Mouse (Mus musculus): ENCODE data around the gene Dnajb2. TPM values are rescaled to one million over a fixed set of nuclear protein-coding genes. Genes with fewer than 3 reads are reported as not detected.
A peak's percentile ranks its signal among the peaks of the same experiment; 100 is the strongest.

The Dnajb2 gene
- polyA plus RNA-seq, 1 experiment from 2014 or later, result 45.4 TPM

DNA sequence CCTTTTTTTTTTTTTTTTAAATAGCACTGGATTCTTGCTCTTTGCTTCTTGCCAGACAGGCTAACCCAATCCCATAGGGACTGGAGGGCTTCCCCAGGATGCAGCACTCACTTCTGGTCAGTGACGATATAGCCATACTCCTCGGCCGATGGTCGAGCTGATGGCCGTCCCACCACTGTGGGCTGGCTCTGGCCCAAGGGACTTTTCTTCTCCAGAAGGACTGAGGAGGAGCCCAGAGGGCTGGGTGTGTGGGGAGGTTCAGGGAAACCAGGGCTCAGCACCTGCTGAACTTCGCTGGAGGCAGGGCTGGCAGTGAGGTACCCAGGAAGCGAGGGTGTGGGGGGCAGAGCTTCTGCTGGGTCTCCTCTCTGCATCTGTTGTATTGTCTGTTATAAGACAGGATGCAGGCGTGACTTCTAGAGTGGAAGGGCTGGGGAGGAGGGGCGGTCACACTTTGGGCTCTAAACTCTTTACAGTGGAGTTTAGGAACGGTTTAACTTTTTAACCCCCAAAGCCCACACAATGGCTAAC, 19.4 kb downstream of the Dnajb2 start:
- Histone ChIP-seq H3K36me3 (no peaks in the 10 kb centered on the region), H3K27me3 (peaks cover 25% of the 10 kb centered on the region), H3K9me3 (no peaks in the 10 kb centered on the region), H3K27ac (no peak overlapping the region), H3K4me3 (no peak overlapping the region), H3K4me2 (replicated peaks) (no peak overlapping the region), H3K4me1 (peaks cover 8% of the 10 kb centered on the region), H3K9ac (no peak overlapping the region)
- ATAC-seq (ENCODE audit: low FRiP score, low read depth), result no peak
- 65% methylated on average over 10 of the region's 10 CpGs for WGBS

DNA sequence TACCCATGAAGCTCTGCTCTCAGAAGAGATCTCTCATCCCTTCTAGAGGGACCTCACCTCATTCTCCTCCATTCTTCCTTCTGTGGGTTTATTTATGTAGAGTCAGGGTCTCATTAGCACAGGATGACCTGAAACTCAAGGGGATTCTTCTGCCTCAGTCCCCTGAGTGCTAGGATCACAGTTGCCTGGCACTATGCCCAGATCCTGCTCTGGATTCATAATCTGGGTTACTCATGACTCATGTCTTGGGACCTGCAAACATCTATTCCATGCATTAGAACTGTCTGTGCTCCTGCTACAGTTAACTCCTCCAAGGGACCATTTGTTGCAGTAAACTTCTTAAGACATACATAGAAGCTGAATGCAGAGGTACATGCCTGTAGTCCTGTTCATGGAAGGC, 25.1 kb downstream of the Dnajb2 start:
- Histone ChIP-seq H3K4me2 (replicated peaks) (no peak overlapping the region), H3K27me3 (peaks cover 70% of the 10 kb centered on the region), H3K9ac (no peak overlapping the region), H3K4me3 (no peak overlapping the region), H3K9me3 (no peaks in the 10 kb centered on the region), H3K36me3 (no peaks in the 10 kb centered on the region), H3K4me1 (no peaks in the 10 kb centered on the region), H3K27ac (no peak overlapping the region)
- ATAC-seq (ENCODE audit: low FRiP score, low read depth), result no peak

DNA sequence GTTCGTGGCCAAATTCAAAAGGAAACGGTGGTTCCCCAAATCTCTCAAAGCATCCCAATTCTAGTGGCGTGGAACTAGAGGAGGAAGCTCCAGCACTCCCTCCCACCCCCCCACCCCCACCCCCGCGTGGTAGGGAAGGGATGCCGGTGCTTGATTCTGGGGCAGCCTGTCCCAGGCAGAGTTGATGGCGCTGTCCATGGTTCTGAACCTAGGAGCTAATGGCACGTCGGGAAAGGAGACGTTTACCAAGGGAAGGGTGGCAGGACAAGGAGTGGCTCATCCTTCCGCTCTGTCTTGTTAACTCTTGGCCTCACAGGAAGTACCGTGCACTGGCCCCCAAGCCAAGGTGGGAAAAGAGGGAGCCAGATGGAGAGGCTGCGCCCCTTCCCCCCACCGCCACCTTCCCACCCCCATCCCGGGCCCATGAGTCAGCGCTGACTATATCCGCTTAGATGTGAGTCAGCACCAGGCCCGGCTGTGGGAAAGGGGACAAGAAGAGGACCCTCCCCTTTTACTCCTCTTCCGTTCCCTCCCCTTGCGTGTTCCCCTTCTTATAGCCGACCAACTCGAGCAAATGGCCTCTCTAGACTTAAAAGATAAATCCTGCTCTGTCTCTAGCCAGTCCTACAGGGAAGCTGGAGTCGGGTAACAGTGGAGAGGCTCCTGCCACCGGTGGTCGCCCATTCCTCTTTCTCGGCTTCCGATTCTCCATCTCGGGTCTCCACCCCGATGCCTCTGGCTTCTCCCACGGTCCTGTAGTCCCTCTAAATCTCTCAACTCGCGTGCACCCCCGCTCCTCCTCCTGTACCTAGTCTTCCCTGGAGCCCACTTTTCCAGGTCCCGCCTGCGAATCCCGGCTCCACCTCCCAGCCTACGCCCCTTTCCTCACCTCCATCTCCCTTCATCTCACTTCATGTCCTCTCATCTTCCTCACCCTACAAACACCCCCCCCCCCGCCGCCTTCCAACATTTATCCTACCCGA, 27.1 kb downstream of the Dnajb2 start:
- no peak; the same call in 1 of the 2 replicates for ATAC-seq (ENCODE audit: low FRiP score, low read depth)
- Histone ChIP-seq H3K9ac (no peak overlapping the region), H3K9me3 (no peaks in the 10 kb centered on the region), H3K27me3 (peaks cover 74% of the 10 kb centered on the region), H3K4me1 (no peaks in the 10 kb centered on the region), H3K36me3 (no peaks in the 10 kb centered on the region), H3K4me2 (replicated peaks) (no peak overlapping the region), H3K27ac (no peak overlapping the region), H3K4me3 (no peak overlapping the region)
- 2% methylated on average over 38 of the region's 40 CpGs for WGBS

DNA sequence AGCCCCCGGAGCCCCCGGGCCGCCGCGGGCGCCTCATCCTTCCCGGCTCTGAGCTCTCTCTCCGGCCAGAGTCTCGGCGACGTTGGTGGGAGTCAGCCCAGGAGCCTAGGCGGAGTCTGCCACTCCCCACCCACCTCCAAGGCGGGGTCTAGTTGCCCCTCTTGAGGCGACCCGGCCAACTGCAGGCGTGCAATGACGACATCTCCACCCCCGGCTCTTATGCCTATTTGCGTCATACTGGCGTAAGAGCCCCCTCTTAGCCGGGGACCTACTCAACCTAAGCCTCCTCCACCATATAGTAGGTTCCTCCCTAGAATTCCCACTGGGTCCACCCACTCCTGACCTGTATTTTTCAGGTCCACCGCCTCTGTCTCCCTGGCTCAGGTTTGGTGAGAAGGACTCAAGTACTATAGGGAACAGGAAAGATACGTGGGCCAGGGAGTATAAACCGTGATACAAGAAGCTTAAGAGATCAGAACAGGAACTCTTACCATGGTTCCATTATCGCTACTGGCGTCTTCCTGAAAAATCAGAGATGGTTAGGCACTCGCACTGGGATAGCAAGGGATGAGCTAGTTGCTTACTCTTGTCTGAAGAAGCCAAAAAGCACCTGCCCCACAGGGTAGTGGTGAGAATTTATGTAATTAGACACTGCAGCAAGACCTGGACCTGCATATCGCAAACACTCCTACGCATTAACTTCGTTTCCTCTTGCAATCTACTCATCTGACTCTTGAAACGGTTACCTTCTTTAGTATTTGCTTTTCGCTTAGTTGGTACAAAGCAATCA, 28.1 kb downstream of the Dnajb2 start, which contains the start of gene Ptprn:
Ptprn (minus strand) TSS at position 412 of the 790 bp plus-strand sequence.
- Histone ChIP-seq H3K9me3 (no peaks in the 10 kb centered on the region), H3K4me2 (replicated peaks) (0 out of 2 replicates have a peak within 1 kb of the TSS, but pooled peaks have one; percentile 14), H3K4me3 (no peak within 1 kb of the TSS), H3K36me3 (no peaks in the 10 kb centered on the region), H3K27ac (no peak within 1 kb of the TSS), H3K4me1 (no peaks in the 10 kb centered on the region), H3K9ac (no peak within 1 kb of the TSS), H3K27me3 (peaks cover 80% of the 10 kb centered on the region)
- ATAC-seq (ENCODE audit: low FRiP score, low read depth), result no peak
- 10% methylated on average over 31 of the region's 32 CpGs for WGBS

- Histone ChIP-seq H3K27me3 (peaks cover 30% of the 10 kb centered on the region), H3K27ac (no peak overlapping the region), H3K9me3 (peaks cover 5% of the 10 kb centered on the region; the same call in 1 of the 2 replicates), H3K4me1 (no peaks in the 10 kb centered on the region), H3K4me3 (no peak overlapping the region), H3K9ac (no peak overlapping the region), H3K36me3 (no peaks in the 10 kb centered on the region), H3K4me2 (replicated peaks) (no peak overlapping the region)
- no peak for ATAC-seq (ENCODE audit: low FRiP score, low read depth)
- 5% methylated on average over 23 of the region's 23 CpGs for WGBS
Observed at GRCm38 (mm10) chr1:75277195-75278188, 41.3 kb downstream of the Dnajb2 start.

DNA sequence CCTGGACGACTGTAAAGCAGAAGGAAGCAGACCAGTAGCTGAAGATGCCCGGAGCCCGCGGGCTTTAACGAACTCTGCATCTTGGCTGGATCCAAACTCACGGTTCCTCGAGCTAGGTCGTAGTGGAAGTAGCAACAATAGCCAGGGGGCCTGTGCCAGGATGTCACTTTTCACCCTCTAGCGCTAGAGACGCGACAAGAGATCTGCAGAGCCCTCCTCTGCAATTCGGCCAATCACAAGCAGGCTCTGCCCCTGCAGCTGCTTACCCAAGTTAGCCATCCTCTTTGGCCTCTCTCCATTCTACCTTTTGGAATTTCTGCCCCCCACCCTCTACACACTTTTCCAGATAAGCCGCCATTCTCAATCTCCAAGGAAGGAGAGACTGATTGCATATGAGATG, 42.0 kb downstream of the Dnajb2 start, which contains the start of gene Resp18:
Resp18 (minus strand) TSS at position 188 of the 400 bp plus-strand sequence.
- 6% methylated on average over 13 of the region's 13 CpGs for WGBS
- H3K4me2 ChIP-seq (replicated peaks), result no peak within 1 kb of the TSS
- H3K27me3 ChIP-seq, result peaks cover 30% of the 10 kb centered on the region
- H3K4me1 ChIP-seq, result no peaks in the 10 kb centered on the region
- no peak within 1 kb of the TSS for H3K27ac ChIP-seq
- no peak within 1 kb of the TSS for H3K9ac ChIP-seq
- no peaks in the 10 kb centered on the region for H3K36me3 ChIP-seq
- no peak for ATAC-seq (ENCODE audit: low FRiP score, low read depth)
- no peak within 1 kb of the TSS for H3K4me3 ChIP-seq
- H3K9me3 ChIP-seq, result peaks cover 5% of the 10 kb centered on the region; the same call in 1 of the 2 replicates

DNA sequence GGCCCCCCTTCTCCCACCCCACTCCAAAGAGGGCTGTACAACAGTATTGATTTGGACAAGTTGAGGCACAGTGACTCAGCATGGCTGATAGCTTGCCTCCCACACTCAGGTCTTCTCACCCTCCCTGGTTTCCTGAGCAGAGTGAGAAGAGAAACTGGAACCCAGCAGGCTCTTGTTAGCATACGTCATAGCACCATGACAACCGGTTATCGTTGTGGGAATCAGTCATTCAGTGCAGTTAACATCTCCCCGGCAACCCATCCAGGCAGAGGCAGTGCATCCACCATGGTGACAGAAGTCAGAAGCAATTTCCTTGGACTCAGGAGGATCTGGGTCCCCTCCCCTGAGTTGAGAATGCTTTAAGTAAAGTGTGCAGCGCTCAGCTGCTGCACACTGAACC, 46.8 kb downstream of the Dnajb2 start:
- Histone ChIP-seq H3K4me2 (replicated peaks) (no peak overlapping the region), H3K27me3 (peaks cover 16% of the 10 kb centered on the region), H3K9me3 (peaks cover 5% of the 10 kb centered on the region; the same call in 1 of the 2 replicates), H3K36me3 (no peaks in the 10 kb centered on the region), H3K27ac (no peak overlapping the region), H3K4me3 (no peak overlapping the region), H3K4me1 (no peaks in the 10 kb centered on the region), H3K9ac (no peak overlapping the region)
- 82% methylated on average over 5 of the region's 5 CpGs for WGBS
- ATAC-seq (ENCODE audit: low FRiP score, low read depth), result no peak

- H3K9ac ChIP-seq, result no peak overlapping the region
- no peaks in the 10 kb centered on the region for H3K4me1 ChIP-seq
- H3K9me3 ChIP-seq, result peaks cover 5% of the 10 kb centered on the region; the same call in 1 of the 2 replicates
- H3K4me3 ChIP-seq, result no peak overlapping the region
- H3K36me3 ChIP-seq, result no peaks in the 10 kb centered on the region
- no peak overlapping the region for H3K4me2 ChIP-seq (replicated peaks)
- no peak overlapping the region for H3K27ac ChIP-seq
- no peak for ATAC-seq (ENCODE audit: low FRiP score, low read depth)
- H3K27me3 ChIP-seq, result peaks cover 6% of the 10 kb centered on the region; the same call in 1 of the 2 replicates
- 83% methylated on average over 7 of the region's 7 CpGs for WGBS
Observed at GRCm38 (mm10) chr1:75284911-75285310, 48.7 kb downstream of the Dnajb2 start.

DNA sequence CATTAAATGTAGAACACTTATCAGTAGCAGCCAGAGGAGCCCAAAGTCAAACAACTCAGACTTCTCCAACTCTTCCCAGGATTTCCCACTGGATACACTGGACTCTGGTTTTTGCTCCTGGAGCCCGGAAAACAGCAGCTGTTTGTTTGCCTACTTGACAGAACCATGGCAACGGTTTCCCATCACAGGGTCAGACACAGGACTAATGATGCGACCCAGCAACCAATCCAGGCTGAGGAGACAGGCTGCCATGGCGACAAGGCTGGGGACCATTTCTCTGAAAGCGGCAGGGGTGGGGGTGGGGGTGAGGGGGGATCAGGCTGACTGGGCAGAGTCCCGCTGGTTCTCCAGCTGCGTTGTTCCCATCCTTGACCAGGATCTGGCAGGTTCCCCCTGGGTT, 53.2 kb downstream of the Dnajb2 start:
- Histone ChIP-seq H3K27me3 (peaks cover 5% of the 10 kb centered on the region; the same call in 1 of the 2 replicates), H3K4me1 (peaks cover 17% of the 10 kb centered on the region), H3K9ac (no peak overlapping the region), H3K27ac (no peak overlapping the region), H3K9me3 (no peaks in the 10 kb centered on the region), H3K36me3 (no peaks in the 10 kb centered on the region), H3K4me3 (no peak overlapping the region), H3K4me2 (replicated peaks) (no peak overlapping the region)
- 19% methylated on average over 6 of the region's 7 CpGs for WGBS
- ATAC-seq (ENCODE audit: low FRiP score, low read depth), result no peak

DNA sequence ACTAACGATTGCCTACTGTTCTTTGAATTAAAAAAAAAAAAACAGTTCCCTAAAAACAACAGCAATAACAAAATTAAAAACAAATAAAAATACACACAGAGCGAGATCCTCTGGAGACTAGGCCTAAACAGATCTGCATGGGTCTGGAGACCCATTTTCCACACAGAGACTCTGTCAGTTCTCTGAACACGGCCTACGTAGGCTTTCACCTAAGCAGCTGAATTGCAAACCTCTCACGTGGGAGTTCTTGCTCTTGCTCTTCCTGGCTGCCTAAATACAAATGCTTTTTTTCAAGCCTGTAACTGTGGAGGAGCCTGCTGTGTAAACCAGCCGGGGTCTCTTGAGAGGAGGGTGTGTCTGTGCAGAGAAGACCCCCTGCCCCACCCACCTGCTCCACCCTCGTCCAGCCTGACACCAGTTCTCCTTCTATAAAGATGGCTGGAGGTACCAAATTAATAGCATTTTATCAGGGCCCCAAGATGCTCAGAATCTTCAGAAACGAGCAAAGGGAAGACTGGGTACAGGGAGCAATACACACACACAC, 53.8 kb downstream of the Dnajb2 start:
- no peaks in the 10 kb centered on the region for H3K9me3 ChIP-seq
- 57% methylated on average over 8 of the region's 8 CpGs for WGBS
- H3K36me3 ChIP-seq, result no peaks in the 10 kb centered on the region
- no peak overlapping the region for H3K27ac ChIP-seq
- peaks cover 17% of the 10 kb centered on the region for H3K4me1 ChIP-seq
- H3K9ac ChIP-seq, result no peak overlapping the region
- H3K27me3 ChIP-seq, result peaks cover 4% of the 10 kb centered on the region; the same call in 1 of the 2 replicates
- no peak overlapping the region for H3K4me3 ChIP-seq
- no peak for ATAC-seq (ENCODE audit: low FRiP score, low read depth)
- H3K4me2 ChIP-seq (replicated peaks), result no peak overlapping the region

DNA sequence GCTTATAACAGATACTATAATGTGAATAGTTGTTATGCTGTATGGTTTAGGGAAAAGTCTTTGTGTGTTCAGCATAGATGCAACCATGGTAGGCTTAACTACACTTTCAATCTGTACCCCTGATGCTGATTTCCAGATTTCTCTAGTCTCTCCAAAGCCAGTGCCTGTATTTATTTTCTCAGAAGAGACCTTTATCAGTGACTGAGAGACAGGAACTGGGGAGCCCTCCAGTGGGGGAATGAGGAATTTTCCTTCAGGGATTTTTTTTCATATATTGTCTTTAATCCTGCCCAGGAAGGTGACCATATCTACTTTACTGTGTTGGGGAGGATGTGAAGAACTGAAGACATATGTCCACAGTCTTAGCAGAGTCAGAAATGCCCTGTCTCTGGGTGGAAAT, 54.4 kb downstream of the Dnajb2 start:
- ATAC-seq (ENCODE audit: low FRiP score, low read depth), result no peak
- Histone ChIP-seq H3K9ac (no peak overlapping the region), H3K27ac (no peak overlapping the region), H3K9me3 (no peaks in the 10 kb centered on the region), H3K36me3 (no peaks in the 10 kb centered on the region), H3K4me1 (peaks cover 17% of the 10 kb centered on the region), H3K27me3 (peaks cover 4% of the 10 kb centered on the region; the same call in 1 of the 2 replicates), H3K4me2 (replicated peaks) (no peak overlapping the region), H3K4me3 (no peak overlapping the region)
